Mouse (Mus musculus): ENCODE measurements around the gene Gm8439. TPM values are rescaled to one million over a fixed set of nuclear protein-coding genes. Genes with fewer than 3 reads are reported as not detected.

Gm8439 gene
- total RNA-seq, 2 experiments from 2014 or later, result not detected

Other genes with a start within 250 kb of the Gm8439 start
- gene Scmh1, start 183.5 kb upstream of the Gm8439 start, total RNA-seq (2021), result 10 to 100 TPM; 77.3 to 80.1 TPM
- under 1 TPM in 1 of 2 experiments, not detected in 1; 0.29 TPM for gene Slfnl1, start 56.5 kb upstream of the Gm8439 start, total RNA-seq (2021)
- gene Ctps, start 18.5 kb upstream of the Gm8439 start, total RNA-seq (2021), result 10 to 100 TPM; 44.2 to 66.0 TPM
- gene Cited4, start 77.8 kb downstream of the Gm8439 start, total RNA-seq (2021), result 10 to 100 TPM; 76.0 to 81.5 TPM
- 1 to 10 TPM; 3.3 to 3.5 TPM for gene Kcnq4, start 159.9 kb downstream of the Gm8439 start, total RNA-seq (2021)
- 10 to 100 TPM; 75.4 to 78.0 TPM for gene Nfyc, start 242.8 kb downstream of the Gm8439 start, total RNA-seq (2021)

Measured in heart, postnatal 10 days (tissue).